Mouse (Mus musculus) lung, embryonic 14.5 days (tissue): ENCODE results near the gene Ptges. TPM values are rescaled to one million over a fixed set of nuclear protein-coding genes. Genes with fewer than 3 reads are reported as not detected.

Experiments
- ATAC-seq: fragments of 200-750 bp; cut with Nextera tagmentation; 2 replicates; pipeline ENCODE4 v1.8.0; 2017; ENCODE audit warnings: mild to moderate bottlenecking, moderate TSS enrichment, moderate library complexity; ENCODE audit not compliant: insufficient read depth
- DNase-seq: peaks from one replicate; pipeline ENCODE4 v3.0.0-alpha.2; 2015
- H3K27ac ChIP-seq: fragments of 300-500 bp; sonication (generic); 2 replicates; pipeline ENCODE4 v1.5.1; 2014; ENCODE audit warnings: low read depth, mild to moderate bottlenecking, moderate library complexity
- H3K27me3 ChIP-seq: fragments of 300-500 bp; sonication (generic); 2 replicates; pipeline ENCODE4 v1.6.1; 2014; ENCODE audit warnings: low read length, control low read depth; ENCODE audit not compliant: insufficient read depth
- H3K36me3 ChIP-seq: fragments of 300-500 bp; sonication (generic); 2 replicates; pipeline ENCODE4 v1.6.1; 2014; ENCODE audit warnings: control low read depth; ENCODE audit not compliant: insufficient read depth
- H3K4me1 ChIP-seq: fragments of 300-500 bp; sonication (generic); 2 replicates; pipeline ENCODE4 v1.6.1; 2014; ENCODE audit warnings: antibody characterized with exemption, control low read depth; ENCODE audit not compliant: insufficient read depth
- H3K4me2 ChIP-seq: fragments of 300-500 bp; sonication (generic); 2 replicates; pipeline ENCODE4 v1.6.1; 2014; ENCODE audit warnings: mild to moderate bottlenecking
- H3K4me3 ChIP-seq: fragments of 300-500 bp; sonication (generic); 2 replicates; pipeline ENCODE4 v1.5.1; 2014; ENCODE audit warnings: low read depth, low read length
- H3K9ac ChIP-seq: fragments of 300-500 bp; sonication (generic); 2 replicates; pipeline ENCODE4 v1.6.1; 2014
- H3K9me3 ChIP-seq: fragments of 300-500 bp; sonication (generic); 2 replicates; pipeline ENCODE4 v1.6.1; 2016; ENCODE audit warnings: low read depth, low read length, control low read depth
- CTCF ChIP-seq: IDR thresholded peaks from 2 replicates; pipeline ENCODE4 v1.5.1; 2016; ENCODE audit warnings: antibody characterized with exemption, low read depth
- WGBS: fragments of 180-500 bp; shearing (Covaris S2); extraction: QIAGEN DNeasy Blood & Tissue Kit; methylation state at CpG from one replicate; pipeline ENCODE4 v1.1.7; 2014; 5-methylcytosine and 5-hydroxymethylcytosine counted together
- polyA plus RNA-seq: library from polyadenylated mRNA; unstranded; fragments of >200 nt; fragmentation: Nextera tagmentation; extraction: Ambion mirVana; gene quantifications from 2 replicates; pipeline ENCODE4 v1.2.1, GENCODE M21; 2014

The Ptges gene
- polyA plus RNA-seq, 1 experiment from 2014 or later, result 18.4 TPM

DNA sequence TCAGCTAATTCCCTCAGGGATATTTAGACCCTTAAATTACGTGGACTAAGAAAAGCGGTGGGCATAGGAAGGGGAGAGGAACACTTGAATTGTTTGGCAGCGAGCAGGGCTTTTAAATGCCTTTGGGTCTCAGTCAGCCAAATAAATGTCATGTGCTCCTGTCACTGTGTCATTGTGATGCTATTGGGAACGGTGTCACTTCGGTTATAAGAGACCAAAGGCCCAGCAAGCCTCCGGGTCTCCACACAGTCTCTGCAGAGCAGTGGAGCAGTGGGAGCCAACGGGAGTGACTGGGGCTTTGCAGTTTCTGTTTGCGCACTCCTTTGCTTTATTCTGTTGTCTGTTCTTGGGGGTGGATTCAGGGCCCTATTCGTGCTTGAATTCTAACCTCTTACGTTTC lies 55.2 kb downstream of the Ptges start:
- WGBS, result 30% methylated on average over 10 of the region's 10 CpGs
- Histone ChIP-seq H3K9ac (no peak overlapping the region), H3K27ac (0 out of 2 replicates have a peak overlapping the region, but pooled peaks have one; percentile 13), H3K9me3 (no peaks in the 10 kb centered on the region), H3K4me1 (peaks cover 9% of the 10 kb centered on the region; the same call in 1 of the 2 replicates), H3K4me2 (no peak overlapping the region), H3K36me3 (peaks cover 3% of the 10 kb centered on the region; the same call in 1 of the 2 replicates), H3K4me3 (no peak overlapping the region), H3K27me3 (no peaks in the 10 kb centered on the region)
- DNase-seq (peak; percentile 40), ATAC-seq (no peak)
- no peak for TF ChIP-seq CTCF

DNA sequence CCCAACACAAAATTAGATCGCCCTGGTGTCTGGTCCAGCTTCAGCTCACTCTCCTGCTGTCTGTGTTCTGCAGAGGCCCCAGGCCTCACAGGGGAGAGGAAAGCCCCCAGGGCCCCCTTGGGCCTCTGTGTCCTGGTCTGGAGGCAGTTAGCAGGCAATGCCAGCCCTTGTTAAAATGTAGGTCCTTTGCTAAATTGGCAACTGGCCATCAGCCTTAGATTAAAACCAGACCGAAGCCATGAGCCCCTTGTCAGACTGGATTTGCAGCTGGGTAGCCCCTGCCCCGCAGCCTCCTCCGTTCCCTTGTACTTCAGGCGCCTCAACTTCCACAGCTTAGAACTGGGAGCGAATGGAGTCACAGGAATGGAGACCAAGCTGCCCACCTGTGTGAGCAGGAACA lies 57.0 kb downstream of the Ptges start:
- 66% methylated on average over 6 of the region's 6 CpGs for WGBS
- Histone ChIP-seq H3K9ac (no peak overlapping the region), H3K27me3 (no peaks in the 10 kb centered on the region), H3K27ac (no peak overlapping the region), H3K4me1 (peaks cover 9% of the 10 kb centered on the region; the same call in 1 of the 2 replicates), H3K4me3 (no peak overlapping the region), H3K9me3 (no peaks in the 10 kb centered on the region), H3K4me2 (no peak overlapping the region), H3K36me3 (no peaks in the 10 kb centered on the region)
- no peak for DNase-seq
- no peak for TF ChIP-seq CTCF
- ATAC-seq, result no peak

DNA sequence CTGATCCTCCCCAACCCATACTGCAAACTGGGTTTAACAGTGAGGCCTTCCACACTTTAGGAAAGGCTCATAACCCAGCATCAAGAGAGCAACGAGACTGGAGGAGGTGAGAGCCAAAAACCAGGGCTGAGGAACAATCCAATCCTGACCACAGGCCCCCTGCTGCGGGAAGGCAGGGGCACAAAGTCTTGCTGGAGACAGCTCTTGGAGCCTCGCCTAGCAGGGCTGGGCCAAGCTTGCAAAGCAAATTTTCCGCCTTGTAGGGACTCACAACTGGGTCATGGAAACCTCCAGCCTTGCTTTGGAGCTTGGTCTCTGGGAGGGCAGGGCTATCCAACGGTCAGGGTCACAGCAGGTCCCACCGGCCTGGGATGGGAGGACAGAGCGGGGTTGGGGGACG lies 58.8 kb downstream of the Ptges start:
- ATAC-seq, result no peak
- Histone ChIP-seq H3K36me3 (no peaks in the 10 kb centered on the region), H3K9ac (no peak overlapping the region), H3K4me1 (peaks cover 6% of the 10 kb centered on the region; the same call in 1 of the 2 replicates), H3K27ac (no peak overlapping the region), H3K27me3 (no peaks in the 10 kb centered on the region), H3K4me2 (no peak overlapping the region), H3K4me3 (no peak overlapping the region), H3K9me3 (no peaks in the 10 kb centered on the region)
- no peak for TF ChIP-seq CTCF
- DNase-seq, result no peak
- 68% methylated on average over 8 of the region's 8 CpGs for WGBS

DNA sequence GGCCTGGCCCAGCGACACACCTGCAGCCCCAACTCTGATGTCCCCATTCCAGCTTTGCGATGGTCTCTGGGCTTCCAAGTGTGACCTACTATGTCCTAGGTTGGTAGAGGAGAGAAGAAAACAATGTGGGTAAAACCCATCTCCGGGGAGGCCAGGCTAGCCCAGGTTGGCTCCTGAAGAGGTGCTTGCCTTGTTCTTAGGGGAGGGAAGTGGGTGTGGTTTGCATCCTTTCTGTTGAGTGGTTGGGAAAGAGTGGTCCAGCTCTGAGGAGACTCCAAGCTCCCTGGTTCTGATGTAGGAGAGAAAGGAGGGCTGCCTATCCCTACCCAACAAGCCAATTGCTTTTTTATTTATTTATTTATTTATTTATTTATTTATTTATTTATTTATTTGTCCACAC lies 64.2 kb downstream of the Ptges start:
- WGBS, result 51% methylated on average over 3 of the region's 3 CpGs
- Histone ChIP-seq H3K36me3 (no peaks in the 10 kb centered on the region), H3K4me3 (no peak overlapping the region; the same call in 1 of the 2 replicates), H3K9ac (peak overlapping the region; percentile 44; the same call in 1 of the 2 replicates), H3K27ac (no peak overlapping the region), H3K4me1 (peaks cover 8% of the 10 kb centered on the region; the same call in 1 of the 2 replicates), H3K9me3 (no peaks in the 10 kb centered on the region), H3K27me3 (peaks cover 6% of the 10 kb centered on the region; the same call in 1 of the 2 replicates), H3K4me2 (peak overlapping the region; percentile 66)
- TF ChIP-seq CTCF, result no peak
- DNase-seq, result no peak
- no peak for ATAC-seq

DNA sequence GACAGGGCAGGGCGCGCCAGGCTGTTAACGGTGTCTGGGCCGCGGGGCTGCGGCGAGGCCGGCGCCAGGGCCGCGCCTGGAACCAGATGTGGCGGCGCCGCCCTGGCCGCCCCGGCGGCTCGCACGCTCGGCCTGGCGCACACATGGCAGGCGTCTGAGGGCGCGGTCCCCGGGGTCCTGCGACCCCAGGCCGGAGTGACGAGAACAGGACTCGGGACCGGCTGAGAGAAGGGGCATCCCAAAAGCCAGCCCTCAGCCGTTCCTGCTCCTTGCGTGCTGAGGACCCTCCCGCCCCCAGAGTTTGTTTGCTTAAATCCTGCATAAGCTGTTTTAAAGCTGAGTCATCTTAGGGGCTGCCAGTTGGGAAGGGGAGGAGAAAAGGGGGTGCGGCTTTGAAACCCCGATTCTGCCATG lies 64.7 kb downstream of the Ptges start:
- DNase-seq (peak; percentile 56), ATAC-seq (peak; percentile 59)
- no peaks in the 10 kb centered on the region for H3K36me3 ChIP-seq
- H3K4me2 ChIP-seq, result peak overlapping the region; percentile 66
- H3K27me3 ChIP-seq, result peaks cover 6% of the 10 kb centered on the region; the same call in 1 of the 2 replicates
- peak overlapping the region; percentile 31 for H3K4me3 ChIP-seq
- peaks cover 8% of the 10 kb centered on the region; the same call in 1 of the 2 replicates for H3K4me1 ChIP-seq
- no peaks in the 10 kb centered on the region for H3K9me3 ChIP-seq
- TF ChIP-seq CTCF, result no peak
- no peak overlapping the region for H3K27ac ChIP-seq
- H3K9ac ChIP-seq, result peak overlapping the region; percentile 44
- WGBS, result 3% methylated on average over 35 of the region's 35 CpGs

DNA sequence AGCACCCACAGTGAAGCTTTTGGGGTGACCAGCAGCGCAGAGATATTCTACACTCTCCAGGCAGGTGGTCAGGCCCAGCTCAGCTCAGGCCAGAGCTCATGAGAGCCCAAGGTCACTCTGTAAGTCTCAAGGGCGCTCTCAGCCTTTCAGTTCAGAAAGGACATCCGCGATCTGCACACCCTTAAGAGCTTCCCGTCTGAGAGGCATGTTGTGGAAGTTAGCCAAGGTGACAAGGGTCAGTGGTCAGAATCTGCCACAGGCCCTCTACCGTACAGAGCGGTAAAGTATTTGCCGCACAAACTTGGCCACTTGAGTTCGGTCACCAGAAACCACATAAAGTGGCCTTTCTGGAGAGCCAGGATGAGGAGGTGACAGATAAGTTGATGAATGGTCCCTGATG lies 66.1 kb downstream of the Ptges start:
- H3K9me3 ChIP-seq, result no peaks in the 10 kb centered on the region
- 47% methylated on average over 9 of the region's 9 CpGs for WGBS
- DNase-seq (no peak), ATAC-seq (no peak)
- H3K4me1 ChIP-seq, result peaks cover 8% of the 10 kb centered on the region; the same call in 1 of the 2 replicates
- no peaks in the 10 kb centered on the region for H3K36me3 ChIP-seq
- H3K4me2 ChIP-seq, result no peak overlapping the region
- no peak overlapping the region for H3K4me3 ChIP-seq
- peaks cover 6% of the 10 kb centered on the region; the same call in 1 of the 2 replicates for H3K27me3 ChIP-seq
- H3K9ac ChIP-seq, result no peak overlapping the region
- no peak overlapping the region for H3K27ac ChIP-seq
- TF ChIP-seq CTCF, result no peak

DNA sequence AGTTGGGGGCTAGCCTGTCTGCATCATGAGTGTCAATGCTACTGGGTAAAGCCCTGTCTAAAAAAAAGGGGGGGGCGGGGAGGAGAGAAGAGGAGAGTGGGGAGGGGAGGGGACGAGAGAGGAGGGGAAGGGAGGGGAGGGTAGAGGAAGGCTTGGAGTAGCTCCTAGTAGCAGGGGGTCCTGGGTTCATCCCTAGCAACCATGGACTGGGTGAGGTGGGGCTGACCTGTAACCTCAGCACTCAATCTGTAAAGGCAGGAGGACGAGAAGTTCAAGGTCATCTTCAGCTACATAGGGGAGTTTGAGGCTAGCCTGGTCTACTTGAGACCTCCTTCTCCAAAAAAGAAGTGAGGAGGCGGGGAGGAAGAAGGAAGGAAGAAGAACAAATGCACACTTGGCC lies 67.6 kb downstream of the Ptges start:
- Histone ChIP-seq H3K9me3 (no peaks in the 10 kb centered on the region), H3K27me3 (peaks cover 6% of the 10 kb centered on the region; the same call in 1 of the 2 replicates), H3K36me3 (no peaks in the 10 kb centered on the region), H3K27ac (no peak overlapping the region), H3K4me3 (no peak overlapping the region), H3K9ac (no peak overlapping the region), H3K4me2 (no peak overlapping the region), H3K4me1 (peaks cover 8% of the 10 kb centered on the region; the same call in 1 of the 2 replicates)
- no peak for TF ChIP-seq CTCF
- DNase-seq (no peak), ATAC-seq (no peak)
- WGBS, result 54% methylated on average over 4 of the region's 4 CpGs
